Mouse (Mus musculus): ENCODE results near the gene Prtg.

Prtg gene

DNA sequence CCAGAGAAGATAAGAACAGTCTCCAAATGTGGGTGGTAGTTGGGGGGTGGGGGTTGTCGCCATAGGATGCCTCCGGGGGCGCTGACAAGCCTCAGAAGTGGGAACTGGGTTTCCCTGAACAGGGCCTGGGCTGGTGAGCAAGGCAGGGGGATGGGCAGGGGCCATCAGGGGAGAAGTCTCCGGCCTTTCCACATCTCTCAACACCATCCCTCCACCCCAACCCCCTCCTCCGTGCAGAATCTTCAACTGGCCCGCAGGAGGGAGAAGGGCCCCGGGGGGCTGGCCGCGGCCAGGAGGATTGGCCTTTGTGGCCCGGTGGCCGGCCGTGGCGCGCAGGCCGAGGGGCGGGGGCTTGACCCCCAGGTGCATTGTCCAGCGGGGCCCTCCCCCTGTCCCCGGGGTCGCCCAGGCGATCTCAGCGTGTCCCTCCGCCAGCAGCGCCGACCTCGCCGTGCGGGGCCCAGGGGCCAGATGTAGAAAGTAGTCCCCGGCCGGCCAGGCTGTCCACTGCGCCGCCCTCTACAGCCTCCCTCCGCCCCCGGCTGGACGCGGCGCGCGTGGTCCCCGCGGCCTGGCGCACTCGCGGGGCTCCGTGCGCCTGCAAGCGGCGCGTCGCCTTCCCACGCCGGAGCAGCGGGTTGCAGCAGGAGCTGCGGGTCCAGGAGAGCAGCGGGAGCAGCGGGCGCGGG, at the start of gene Prtg:
Gene Prtg (plus strand): TSS at position 144 of the 689 bp plus-strand sequence.
- no peak for DNase-seq (ENCODE audit: low spot score)

DNA sequence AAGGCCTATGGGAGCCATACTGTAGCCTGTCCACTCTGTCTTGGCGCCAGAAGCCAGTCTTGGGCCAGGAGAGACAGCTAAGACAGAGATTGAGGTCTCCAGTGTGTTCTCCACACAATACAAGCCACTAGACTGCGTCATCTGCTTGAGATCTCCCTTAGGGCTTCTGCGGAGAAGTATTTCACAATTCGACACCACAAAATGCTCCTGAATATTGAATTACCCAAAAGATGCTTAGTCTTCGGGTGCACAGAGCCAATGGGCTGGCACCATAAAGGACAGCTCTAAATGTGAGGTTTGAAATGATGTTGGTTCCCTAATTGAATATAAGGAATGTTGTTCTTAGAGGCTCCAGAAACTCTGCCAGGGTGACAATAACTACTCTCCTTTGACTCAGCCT, 49.5 kb upstream of the Prtg start:
- DNase-seq (ENCODE audit: low spot score): no peak

DNA sequence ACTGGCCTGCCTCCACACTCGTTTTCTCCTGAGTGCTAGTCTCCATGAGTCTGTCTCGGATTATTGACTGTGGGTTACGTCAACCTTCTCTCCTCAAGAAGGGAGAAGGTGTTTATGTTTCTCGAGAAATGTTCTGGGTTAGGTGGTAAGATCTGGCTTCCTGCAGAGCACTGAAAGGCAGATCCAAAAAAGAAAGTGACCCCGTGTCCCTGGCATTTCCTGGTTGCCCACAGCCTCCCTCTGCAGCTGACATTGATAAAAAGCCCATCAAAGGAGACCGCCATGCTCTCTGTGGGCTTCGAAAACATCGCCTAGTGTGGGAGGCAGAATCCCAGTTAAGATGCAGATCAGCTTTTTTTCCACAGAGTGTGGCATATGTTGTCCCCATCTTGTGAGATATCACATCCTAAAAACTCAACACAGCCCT, 48.0 kb upstream of the Prtg start:
- DNase-seq (ENCODE audit: low spot score): peak; percentile 33

DNA sequence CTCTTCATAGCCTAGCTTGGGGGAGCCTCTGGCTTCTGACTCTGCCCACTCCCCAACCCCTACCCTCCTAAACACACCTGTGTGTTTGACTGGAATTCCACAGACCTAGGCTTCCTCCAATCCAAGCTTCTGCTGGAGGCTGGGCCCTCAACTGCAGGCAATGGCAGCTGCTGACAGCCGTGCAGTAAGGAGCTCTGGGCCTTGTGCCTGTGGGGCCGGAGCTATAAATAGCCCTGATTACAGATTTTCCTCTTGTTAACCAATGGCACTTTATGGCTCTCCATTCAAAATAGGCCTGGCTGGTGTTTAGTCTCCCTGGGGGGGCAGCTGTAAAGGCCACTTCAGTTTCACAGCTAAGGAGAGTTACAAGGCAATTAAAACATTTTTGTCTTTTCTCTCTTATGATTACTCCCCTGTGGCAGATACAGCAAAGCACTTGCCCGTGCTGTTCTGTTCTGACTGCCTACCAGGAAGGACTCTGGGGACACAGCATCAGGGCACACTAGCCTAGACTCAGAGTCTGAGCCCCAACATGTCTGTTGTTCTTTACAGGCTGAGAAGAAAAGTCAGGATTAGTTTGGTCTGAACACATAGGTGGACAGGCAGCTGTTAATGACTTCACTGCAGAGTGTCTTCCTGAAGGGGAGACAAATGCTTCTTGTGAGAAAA, 43.5 kb upstream of the Prtg start:
- DNase-seq (ENCODE audit: low spot score): no peak

DNA sequence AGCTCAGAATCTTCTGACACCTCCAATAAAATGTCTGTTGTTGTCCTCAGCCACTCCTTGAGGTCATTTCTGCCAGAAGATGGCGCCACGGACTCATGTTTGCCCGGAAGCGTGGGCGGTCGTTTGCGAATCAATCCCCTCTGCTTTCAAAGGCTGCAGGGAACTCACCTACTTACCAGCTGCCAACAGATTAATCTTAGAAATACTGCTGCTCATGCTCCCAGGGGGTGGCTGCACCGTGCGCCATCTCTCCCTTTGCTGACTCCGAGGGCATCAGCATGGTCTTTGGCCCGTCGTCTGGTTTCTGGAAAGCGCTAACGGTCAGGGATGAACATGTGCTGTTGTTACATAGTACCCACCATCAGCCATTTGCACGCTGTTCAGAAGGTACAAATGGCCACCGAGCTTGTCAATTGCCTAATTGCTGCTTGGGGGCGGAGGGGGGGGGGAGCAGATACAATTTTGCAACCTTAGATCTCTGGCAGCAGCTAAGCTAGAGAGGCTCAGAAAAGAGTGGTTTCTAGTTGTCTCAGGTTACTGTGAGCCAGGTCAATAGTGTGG, 39.8 kb upstream of the Prtg start:
- DNase-seq (ENCODE audit: low spot score): peak; percentile 87

DNA sequence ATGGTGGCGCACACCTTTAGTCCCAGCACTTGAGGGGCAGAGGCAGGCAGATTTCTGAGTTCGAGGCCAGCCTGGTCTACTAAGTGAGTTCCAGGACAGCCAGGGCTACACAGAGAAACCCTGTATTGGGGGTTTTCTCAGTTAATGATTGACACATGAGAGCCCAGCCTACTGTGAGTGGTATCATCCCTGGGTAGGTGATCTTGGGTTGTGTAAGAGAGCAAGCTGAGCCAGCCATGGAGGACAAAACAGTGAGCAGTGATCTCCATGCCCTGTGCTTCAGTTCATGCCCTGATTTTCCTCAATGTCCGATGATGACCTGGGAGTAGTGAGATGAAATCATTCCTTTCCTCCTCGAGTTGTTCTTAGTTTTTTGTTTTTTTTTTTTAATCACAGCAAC, 31.7 kb upstream of the Prtg start:
- DNase-seq (ENCODE audit: low spot score): no peak

DNA sequence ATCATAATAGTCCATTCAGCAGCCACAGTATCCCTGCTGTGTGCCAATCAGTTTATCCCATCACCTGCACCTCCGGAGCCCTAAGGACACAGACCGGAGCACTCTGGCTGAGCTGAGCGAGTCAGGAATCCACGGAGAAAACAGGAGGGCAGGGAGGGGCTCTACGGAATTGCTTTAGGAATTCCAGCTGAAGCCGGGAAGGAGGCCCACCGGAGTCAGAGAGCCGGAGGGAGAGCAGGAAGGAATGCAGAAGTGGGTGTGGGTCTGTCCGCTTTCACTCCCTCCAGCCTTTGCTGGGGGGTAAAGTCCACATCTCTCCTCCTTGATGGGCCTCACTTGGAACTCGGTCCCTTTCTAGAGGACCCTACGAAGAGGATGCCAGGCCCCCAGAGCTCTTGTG, 27.7 kb upstream of the Prtg start:
- no peak for DNase-seq (ENCODE audit: low spot score)

DNA sequence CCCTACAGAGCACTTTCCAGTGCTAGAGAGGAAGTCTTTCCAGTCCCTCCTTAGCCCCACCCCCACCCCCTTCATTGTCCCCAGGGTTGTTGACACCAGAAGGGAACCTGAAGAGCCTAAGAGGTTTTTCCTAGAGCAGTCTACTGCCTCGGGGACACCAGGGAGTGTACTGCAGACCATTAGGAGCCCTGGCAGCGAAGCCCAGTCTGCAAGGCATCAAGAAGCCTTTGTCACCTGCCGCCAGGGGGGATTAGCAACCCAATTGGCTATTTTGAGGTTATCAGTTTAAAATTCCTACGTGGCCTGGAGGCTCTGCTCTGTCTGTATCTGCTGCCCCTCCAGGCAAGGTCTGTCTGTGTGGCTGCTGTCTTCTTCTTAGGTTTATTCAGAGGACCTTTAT, 26.9 kb upstream of the Prtg start:
- DNase-seq (ENCODE audit: low spot score): no peak

DNA sequence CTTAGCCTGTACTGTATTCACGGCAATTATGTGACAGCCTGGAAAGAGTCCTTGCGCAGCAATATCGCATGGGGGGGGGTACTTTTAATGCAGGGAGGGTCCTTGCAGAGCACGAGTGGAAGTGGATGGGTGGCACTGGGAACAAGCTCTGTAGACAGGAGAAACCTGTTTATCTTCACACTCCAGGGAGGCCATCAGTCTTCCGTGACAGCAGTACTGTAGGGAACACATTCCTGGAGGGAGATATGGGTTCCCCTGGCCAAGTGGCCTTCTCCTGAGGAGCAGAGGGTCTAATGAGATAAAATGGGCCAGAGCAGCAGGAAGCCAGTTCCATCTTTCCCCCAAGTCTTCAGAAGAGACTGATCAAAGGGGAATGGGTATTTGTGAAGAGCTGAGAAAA, 26.0 kb upstream of the Prtg start:
- no peak for DNase-seq (ENCODE audit: low spot score)

DNA sequence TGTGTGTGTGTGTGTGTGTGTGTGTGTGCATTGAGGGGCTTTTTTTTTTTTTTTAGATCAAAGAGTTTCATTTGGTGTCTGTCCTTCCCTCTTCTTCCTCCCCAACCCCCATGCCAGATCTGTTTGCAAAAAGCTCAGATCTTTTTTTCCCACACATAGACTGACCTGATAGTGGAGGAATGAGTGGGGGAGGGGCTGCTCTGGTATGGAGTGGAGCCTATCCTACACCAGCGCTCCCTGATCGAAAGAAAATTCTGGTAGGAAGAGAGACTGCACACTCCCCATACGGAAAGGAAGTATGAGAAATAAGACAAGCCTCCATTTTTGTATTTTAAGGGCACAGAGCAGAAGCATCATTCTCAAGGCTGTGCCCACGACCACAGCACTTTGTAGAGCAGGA, 25.2 kb upstream of the Prtg start:
- DNase-seq (ENCODE audit: low spot score): no peak

DNA sequence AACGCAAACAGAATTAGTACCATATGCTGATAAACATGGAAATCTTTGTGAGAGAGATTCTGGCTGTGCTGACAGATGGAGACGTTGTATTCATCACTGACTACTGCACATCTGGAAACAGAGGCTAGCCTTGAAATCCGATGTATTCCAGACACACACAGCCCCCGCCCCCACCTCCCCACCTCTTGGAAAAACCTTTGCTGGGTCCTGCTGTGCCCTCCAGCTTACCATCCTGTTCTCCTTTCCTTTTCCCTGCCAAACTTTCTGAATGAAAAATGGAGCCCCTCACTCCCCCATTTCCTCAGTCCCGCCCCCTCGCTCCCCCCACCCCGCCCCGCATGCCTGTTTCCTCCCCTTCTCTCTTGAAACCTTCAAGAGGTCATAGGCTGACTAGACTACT, 24.6 kb upstream of the Prtg start:
- no peak for DNase-seq (ENCODE audit: low spot score)

DNA sequence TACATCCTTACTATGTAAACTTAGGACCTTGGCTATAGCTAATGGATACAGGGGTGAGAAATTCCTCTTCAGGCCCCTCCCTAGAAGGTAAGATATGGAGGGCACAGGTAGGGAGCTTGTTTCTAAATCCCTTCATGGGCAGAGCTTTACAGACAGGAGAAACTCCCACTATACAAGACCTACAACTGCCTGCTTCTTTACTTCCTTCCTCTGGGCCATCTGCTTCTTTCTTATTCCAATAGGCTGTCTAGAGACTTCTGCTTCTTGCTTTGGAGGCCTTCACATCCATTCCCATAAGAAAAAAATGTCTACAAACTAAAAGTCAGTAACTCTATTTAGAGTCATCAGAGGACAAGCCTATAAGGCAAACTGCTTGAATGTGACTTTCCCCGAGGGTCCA, 18.9 kb upstream of the Prtg start:
- no peak for DNase-seq (ENCODE audit: low spot score)

DNA sequence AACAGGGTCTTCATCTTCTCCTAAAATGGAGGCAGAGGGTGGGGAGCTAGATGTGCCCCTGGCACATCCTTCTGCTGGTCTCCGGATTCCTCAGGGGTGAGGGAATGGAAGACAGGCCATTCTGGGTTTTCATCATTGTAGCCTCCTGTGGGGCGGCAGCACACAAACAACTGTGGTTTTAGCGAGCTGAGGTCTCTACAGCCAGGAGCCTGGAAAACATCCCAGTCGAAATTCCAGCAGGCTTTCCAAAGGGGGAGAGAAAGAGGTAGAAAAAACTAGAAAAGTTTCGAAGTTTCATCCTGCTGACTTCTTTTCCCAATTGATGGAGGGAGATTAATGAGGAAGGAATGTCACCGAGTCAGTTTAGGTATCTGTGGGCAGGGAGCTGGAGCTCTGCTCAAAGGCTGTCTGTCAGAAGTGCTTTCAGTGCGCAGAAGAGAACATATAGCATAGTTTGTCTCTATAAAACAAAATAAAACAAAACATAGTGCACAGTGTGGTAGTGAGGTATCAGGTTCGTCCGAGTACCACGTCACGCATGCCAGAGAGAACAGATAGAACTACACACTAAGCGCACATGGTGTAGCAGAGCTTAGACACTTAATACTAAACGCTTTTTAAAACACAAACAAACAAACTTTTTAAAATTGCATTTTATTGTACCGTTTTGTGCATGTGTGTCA, 16.0 kb upstream of the Prtg start:
- DNase-seq (ENCODE audit: low spot score): no peak

DNA sequence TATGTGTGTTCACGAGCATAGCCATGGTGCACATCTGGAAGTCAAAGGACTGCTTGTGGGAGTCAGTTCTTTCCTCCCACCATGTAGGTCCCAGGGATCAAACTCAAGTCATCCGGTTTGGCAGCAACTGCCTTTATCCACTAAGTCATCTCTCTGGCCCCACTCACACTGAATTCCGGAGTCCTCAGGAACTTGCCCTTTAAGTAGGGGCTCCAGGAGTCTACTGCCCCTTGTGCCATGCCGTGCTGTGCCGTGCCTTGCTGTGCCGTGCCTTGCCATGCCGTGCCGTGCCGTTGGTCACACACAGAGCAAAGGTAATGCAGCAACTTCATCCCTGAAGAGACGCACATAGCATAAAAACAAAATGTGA, 15.5 kb upstream of the Prtg start:
- DNase-seq (ENCODE audit: low spot score): no peak

DNA sequence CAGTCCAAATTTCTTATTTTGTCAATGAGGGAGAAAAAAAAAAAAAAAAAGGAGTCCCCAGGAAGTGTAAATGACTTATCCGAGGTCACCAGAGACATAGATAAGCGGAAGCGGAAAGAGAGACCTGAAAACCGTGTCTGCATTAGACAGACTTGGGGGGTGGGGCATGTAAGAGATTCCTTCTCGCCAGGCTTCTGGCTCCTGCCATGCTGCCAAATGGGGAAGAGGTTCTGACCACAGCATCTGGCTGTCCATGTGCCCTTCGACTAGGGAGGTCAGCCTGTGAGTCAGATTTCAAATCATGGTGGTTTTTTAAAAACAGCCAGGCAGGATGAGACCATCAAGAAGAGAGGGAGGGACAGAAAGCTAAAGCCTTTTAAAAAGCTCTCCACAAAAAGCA, 15.0 kb upstream of the Prtg start:
- no peak for DNase-seq (ENCODE audit: low spot score)

DNA sequence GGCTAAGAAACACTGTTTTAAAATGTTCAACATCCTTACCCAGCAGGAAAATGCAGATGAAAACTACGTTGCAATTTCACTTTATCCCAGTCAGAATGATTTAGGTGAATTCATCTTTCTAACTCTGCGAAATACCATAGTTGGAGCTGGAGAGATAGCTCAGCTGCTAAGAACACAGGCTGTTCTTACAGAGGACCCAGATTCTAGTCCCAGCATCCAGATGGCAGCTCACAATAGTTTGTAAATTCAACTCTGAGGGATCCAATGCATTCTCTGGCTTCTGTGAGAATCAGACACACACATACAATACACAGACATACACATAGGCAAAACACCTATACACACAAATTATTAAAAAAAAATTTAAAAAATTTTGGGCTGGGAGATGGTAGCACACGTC, 11.4 kb upstream of the Prtg start:
- DNase-seq (ENCODE audit: low spot score): no peak

DNA sequence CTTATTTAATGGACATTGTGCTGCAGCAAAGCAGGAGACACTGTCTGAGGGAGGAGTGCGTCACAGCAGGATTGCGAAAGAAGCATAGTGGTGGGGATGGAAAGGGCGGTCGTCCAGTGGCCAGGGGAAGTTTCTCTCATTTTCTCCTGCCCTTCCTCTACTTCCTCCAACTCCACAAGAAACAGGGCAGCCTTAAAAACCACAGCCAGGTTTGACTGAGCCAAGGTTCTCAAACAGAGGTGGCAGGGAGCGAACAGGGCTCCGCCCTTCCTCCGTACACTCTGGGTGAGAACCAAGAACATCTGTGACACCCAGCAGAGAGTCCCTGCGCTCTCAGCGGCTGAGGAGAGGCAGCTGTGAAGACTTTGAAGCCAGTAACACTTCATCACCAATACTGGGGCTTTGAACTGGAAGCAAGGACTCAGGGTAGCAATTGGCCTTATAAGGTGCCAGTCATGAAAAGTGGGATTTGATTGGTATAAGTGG, 9.5 kb upstream of the Prtg start:
- no peak for DNase-seq (ENCODE audit: low spot score)

DNA sequence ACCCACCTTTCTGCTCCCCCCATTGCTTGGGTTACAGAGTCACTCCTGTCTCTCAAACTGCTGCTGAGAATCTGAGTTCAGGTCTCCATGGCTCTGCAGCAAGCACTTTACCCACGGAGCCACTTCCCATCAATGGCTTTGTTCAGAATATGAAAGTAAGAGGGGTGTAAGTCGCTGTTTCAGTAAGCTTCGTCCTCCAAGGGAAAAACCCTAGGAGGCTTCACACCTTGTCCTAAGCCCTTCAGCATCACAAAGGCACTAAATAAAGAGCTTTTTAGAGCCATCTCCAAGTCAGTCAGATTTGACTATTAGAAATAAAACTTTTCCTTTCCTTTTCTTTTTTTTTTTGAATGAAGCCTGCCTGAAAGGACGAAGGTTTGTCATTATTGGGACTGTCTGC, 3.4 kb upstream of the Prtg start:
- DNase-seq (ENCODE audit: low spot score): no peak

DNA sequence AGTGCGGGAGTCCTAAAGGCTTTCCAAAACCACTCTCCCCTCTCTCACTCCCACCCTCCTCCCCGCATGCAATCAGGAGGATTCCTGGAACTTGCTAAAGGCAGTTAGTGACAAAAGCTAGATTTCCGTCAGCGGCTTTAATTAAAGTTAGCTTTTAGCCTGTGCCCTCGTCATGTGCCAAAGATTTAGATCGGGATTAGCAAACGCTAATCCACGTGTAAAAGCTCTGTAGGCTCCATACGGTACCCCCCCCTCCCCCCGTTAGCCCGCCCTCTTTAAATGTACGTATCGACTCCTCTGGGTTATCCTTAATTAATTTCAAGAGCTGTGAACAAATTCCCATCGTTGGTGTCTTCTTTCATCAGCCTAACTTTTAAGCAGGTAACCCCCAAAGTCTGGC, 528 bp upstream of the Prtg start:
- DNase-seq (ENCODE audit: low spot score): no peak

DNA sequence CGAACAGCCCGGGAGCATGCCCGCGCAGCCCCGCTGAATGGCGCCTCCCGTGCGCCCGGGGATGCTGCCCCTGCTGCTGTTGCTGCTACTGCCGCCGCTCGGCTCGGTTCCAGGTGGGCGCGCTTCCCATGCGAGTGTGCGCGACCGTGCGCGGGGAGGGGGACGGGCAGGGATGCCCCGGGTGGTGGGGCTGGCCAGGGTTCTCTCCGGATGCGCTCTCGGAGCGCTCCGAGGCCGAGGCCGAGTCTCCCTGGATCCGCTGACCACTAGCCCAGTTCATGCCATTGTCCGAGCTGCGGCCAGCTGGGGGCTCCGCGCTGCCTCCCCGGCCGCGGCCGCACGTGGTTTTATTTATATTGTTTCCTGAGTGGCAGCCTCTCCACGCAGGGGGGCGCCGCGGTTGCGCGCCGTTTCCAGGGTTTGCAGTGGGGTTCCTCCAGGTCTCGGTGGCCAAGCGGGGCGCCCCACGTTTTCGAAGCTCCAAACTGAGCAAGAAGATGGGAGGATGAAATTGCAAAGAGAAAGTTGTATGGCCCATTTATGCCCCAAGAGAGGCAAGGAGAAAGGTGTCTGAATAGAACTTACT, 839 bp downstream of the Prtg start:
- peak; percentile 23 for DNase-seq (ENCODE audit: low spot score)

DNA sequence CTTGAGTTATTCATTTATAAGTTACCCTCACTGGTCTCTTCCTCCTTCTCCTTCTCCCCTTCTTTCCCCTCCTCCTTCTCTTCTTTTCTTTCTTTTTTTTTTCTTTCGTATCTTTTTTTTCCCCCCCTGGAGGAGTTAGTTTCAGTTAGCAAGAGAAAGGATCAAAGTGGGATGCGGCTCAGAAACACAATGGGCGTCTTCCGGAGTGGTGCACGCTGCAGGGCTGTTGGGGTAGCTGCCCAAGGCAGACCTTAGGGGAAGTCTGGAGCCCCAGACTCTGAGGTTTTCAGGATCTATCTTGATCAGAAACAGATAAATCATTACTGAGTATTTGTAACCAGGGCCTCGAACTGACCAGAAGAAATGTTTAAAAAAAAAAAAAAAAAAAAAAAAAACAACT, 1.5 kb downstream of the Prtg start:
- DNase-seq (ENCODE audit: low spot score): no peak

DNA sequence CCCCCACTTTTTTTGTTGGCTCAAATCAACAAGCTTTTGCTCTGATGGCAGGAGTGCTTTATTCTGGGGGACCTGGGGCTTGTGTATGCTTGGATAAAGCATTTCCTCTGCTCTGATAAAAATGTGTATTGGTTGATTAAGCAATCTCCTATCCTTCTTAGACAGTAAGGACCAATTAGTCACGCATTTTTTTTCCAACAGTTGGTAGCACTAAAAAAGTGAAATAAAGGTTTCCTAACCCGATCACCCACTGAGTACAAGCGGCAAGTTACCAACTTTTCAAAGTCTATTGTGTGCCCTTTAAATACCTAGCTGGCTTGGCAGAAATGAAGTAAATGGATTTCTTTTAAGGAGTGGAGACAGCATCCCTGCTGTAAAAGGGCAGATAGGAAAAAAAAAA, 1.9 kb downstream of the Prtg start:
- DNase-seq (ENCODE audit: low spot score): no peak

DNA sequence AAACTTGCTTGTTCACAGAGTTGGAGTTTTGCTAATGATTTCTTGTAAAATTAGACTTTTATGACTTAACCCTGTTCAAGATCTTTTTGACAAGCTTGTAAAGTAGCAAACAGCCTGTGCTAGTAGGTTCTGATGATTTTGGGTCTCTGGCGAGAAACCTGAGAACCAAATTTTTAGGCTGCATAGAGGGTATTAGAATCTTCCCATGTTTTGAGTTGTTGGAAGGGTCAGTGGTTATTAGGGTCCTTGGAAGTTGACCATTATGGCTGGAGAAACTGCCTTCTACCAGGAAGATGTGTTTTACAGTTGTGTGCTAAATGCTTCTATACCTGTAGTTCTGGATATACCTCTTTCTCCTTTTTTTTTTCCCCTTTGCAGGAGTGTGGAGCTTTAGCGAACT, 2.4 kb downstream of the Prtg start:
- DNase-seq (ENCODE audit: low spot score): no peak

All from left cerebral cortex, adult 11 months (tissue).